Mouse (Mus musculus) intestine, postnatal 0 days (tissue): ENCODE measurements around the gene AL732309.1. TPM values are rescaled to one million over a fixed set of nuclear protein-coding genes. Genes with fewer than 3 reads are reported as not detected.
A peak's percentile ranks its signal among the peaks of the same experiment; 100 is the strongest.

Experiments
- ATAC-seq: fragments of 200-750 bp; cut with Nextera tagmentation; 2 replicates; pipeline ENCODE4 v1.8.0; 2017; ENCODE audit warnings: mild to moderate bottlenecking, moderate TSS enrichment, moderate library complexity
- H3K27ac ChIP-seq: fragments of 300-500 bp; sonication (generic); 2 replicates; pipeline ENCODE4 v1.5.1; 2014; ENCODE audit warnings: mild to moderate bottlenecking, low read depth, low read length, moderate library complexity
- H3K27me3 ChIP-seq: fragments of 300-500 bp; sonication (generic); replicated peaks from 2 replicates; pipeline ENCODE4 v1.6.1; 2014; ENCODE audit warnings: low read length, mixed read lengths; ENCODE audit not compliant: control insufficient read depth, insufficient read depth
- H3K36me3 ChIP-seq: fragments of 300-500 bp; sonication (generic); 2 replicates; pipeline ENCODE4 v1.6.1; 2014; ENCODE audit warnings: mild to moderate bottlenecking, moderate library complexity; ENCODE audit not compliant: control insufficient read depth, insufficient read depth
- H3K4me1 ChIP-seq: fragments of 300-500 bp; sonication (generic); replicated peaks from 2 replicates; pipeline ENCODE4 v1.6.1; 2014; ENCODE audit warnings: antibody characterized with exemption, low read length, mixed read lengths; ENCODE audit not compliant: control insufficient read depth, insufficient read depth
- H3K4me2 ChIP-seq: fragments of 300-500 bp; sonication (generic); replicated peaks from 2 replicates; pipeline ENCODE4 v1.6.1; 2014; ENCODE audit warnings: low read depth, mild to moderate bottlenecking, moderate library complexity
- H3K4me3 ChIP-seq: fragments of 300-500 bp; sonication (generic); 2 replicates; pipeline ENCODE4 v1.5.1; 2014; ENCODE audit warnings: low read depth, low read length
- H3K9ac ChIP-seq: fragments of 300-500 bp; sonication (generic); 2 replicates; pipeline ENCODE4 v1.6.1; 2014; ENCODE audit warnings: mild to moderate bottlenecking, low read depth, low read length
- H3K9me3 ChIP-seq: fragments of 300-500 bp; sonication (generic); 2 replicates; pipeline ENCODE4 v1.6.1; 2016; ENCODE audit warnings: mixed run types; ENCODE audit not compliant: control insufficient read depth
- CTCF ChIP-seq: sonication (generic); IDR thresholded peaks from 2 replicates; pipeline ENCODE4 v1.5.1; 2016; ENCODE audit warnings: low read depth, mild to moderate bottlenecking, control low read depth, antibody characterized with exemption, moderate library complexity
- WGBS: fragments of 180-500 bp; shearing (Covaris S2); extraction: QIAGEN DNeasy Blood & Tissue Kit; methylation state at CpG from one replicate; pipeline ENCODE4 v1.1.7; 2014; 5-methylcytosine and 5-hydroxymethylcytosine counted together
- polyA plus RNA-seq: library from polyadenylated mRNA; unstranded; fragments of >200 nt; fragmentation: Nextera tagmentation; extraction: Ambion mirVana; gene quantifications from 2 replicates; pipeline ENCODE4 v1.2.1, GENCODE M21; 2015

Gene AL732309.1
- polyA plus RNA-seq, 1 experiment from 2014 or later = 10.4 TPM

- Histone ChIP-seq H3K36me3 (peaks cover 62% of the 10 kb centered on the region), H3K4me1 (peaks cover 14% of the 10 kb centered on the region), H3K27ac (peak within 1 kb of the TSS; percentile 82), H3K9me3 (no peaks in the 10 kb centered on the region), H3K4me3 (peak within 1 kb of the TSS; percentile 86), H3K4me2 (peak within 1 kb of the TSS; percentile 91), H3K27me3 (no peaks in the 10 kb centered on the region), H3K9ac (peak within 1 kb of the TSS; percentile 73)
- TF ChIP-seq CTCF = peak; percentile 71
- WGBS = under 1% methylated on average over 49 of the region's 55 CpGs
- ATAC-seq = peak; percentile 92
Observed at GRCm38 (mm10) chr2:25271827-25272511, 25.3 kb upstream of the AL732309.1 start, which contains the start of the genes Ssna1 and Anapc2. Gene Ssna1, minus strand, starts transcription at chr2:25272438. Gene Anapc2, plus strand, starts transcription at chr2:25272478.

- Histone ChIP-seq H3K36me3 (peaks cover 33% of the 10 kb centered on the region), H3K9me3 (no peaks in the 10 kb centered on the region), H3K27me3 (no peaks in the 10 kb centered on the region), H3K4me1 (peaks cover 7% of the 10 kb centered on the region), H3K27ac (peak overlapping the region; percentile 93), H3K4me2 (peak overlapping the region; percentile 94), H3K9ac (peak overlapping the region; percentile 61; the same call in 1 of the 2 replicates), H3K4me3 (no peak overlapping the region)
- no peak for TF ChIP-seq CTCF
- ATAC-seq = no peak
- 68% methylated on average over 4 of the region's 4 CpGs for WGBS
Observed at GRCm38 (mm10) chr2:25267746-25268309, 21.2 kb upstream of the AL732309.1 start.

- TF ChIP-seq CTCF = peak; percentile 26; the same call in 1 of the 2 replicates
- peaks cover 33% of the 10 kb centered on the region for H3K36me3 ChIP-seq
- H3K4me1 ChIP-seq = peaks cover 7% of the 10 kb centered on the region
- H3K9me3 ChIP-seq = no peaks in the 10 kb centered on the region
- peak overlapping the region; percentile 94 for H3K4me2 ChIP-seq
- 0 out of 2 replicates have a peak, but pooled peaks have one; percentile 1 for ATAC-seq
- H3K27me3 ChIP-seq = no peaks in the 10 kb centered on the region
- H3K4me3 ChIP-seq = 0 out of 2 replicates have a peak overlapping the region, but pooled peaks have one; percentile 92
- peak overlapping the region; percentile 93 for H3K27ac ChIP-seq
- H3K9ac ChIP-seq = 0 out of 2 replicates have a peak overlapping the region, but pooled peaks have one; percentile 61
Observed at GRCm38 (mm10) chr2:25267241-25267640, 20.6 kb upstream of the AL732309.1 start.

GRCm38 (mm10) chr2:25266720-25267119, 20.1 kb upstream of the AL732309.1 start:
- H3K27me3 ChIP-seq = no peaks in the 10 kb centered on the region
- H3K9ac ChIP-seq = peak overlapping the region; percentile 61
- TF ChIP-seq CTCF = no peak
- 0 out of 2 replicates have a peak overlapping the region, but pooled peaks have one; percentile 92 for H3K4me3 ChIP-seq
- H3K27ac ChIP-seq = peak overlapping the region; percentile 93
- no peak for ATAC-seq
- peaks cover 7% of the 10 kb centered on the region for H3K4me1 ChIP-seq
- WGBS = 9% methylated on average over 2 of the region's 2 CpGs
- H3K36me3 ChIP-seq = peaks cover 33% of the 10 kb centered on the region
- H3K4me2 ChIP-seq = peak overlapping the region; percentile 94
- H3K9me3 ChIP-seq = no peaks in the 10 kb centered on the region

- peak overlapping the region; percentile 61 for H3K9ac ChIP-seq
- ATAC-seq = peak; percentile 59
- peak overlapping the region; percentile 93 for H3K27ac ChIP-seq
- 32% methylated on average over 6 of the region's 6 CpGs for WGBS
- TF ChIP-seq CTCF = no peak
- H3K9me3 ChIP-seq = no peaks in the 10 kb centered on the region
- H3K27me3 ChIP-seq = no peaks in the 10 kb centered on the region
- peaks cover 32% of the 10 kb centered on the region for H3K36me3 ChIP-seq
- H3K4me3 ChIP-seq = peak overlapping the region; percentile 92
- peaks cover 1% of the 10 kb centered on the region for H3K4me1 ChIP-seq
- peak overlapping the region; percentile 94 for H3K4me2 ChIP-seq
Observed at GRCm38 (mm10) chr2:25265897-25266656, 19.4 kb upstream of the AL732309.1 start.

GRCm38 (mm10) chr2:25264851-25265250, 18.2 kb upstream of the AL732309.1 start:
- Histone ChIP-seq H3K4me1 (no peaks in the 10 kb centered on the region), H3K9ac (peak overlapping the region; percentile 78), H3K4me2 (peak overlapping the region; percentile 94), H3K4me3 (peak overlapping the region; percentile 92), H3K36me3 (peaks cover 19% of the 10 kb centered on the region), H3K9me3 (no peaks in the 10 kb centered on the region), H3K27me3 (no peaks in the 10 kb centered on the region), H3K27ac (peak overlapping the region; percentile 93)
- 41% methylated on average over 3 of the region's 3 CpGs for WGBS
- no peak for TF ChIP-seq CTCF
- peak; percentile 28 for ATAC-seq
